Mouse (Mus musculus) frontal cortex, adult (tissue): ENCODE measurements at regions not wholly inside any gene's neighbourhood (a gene's known extent, or its start where the extent isn't known, plus 50 kb on each side); places are given as distances from the start of the nearest gene placed in this dataset.

Experiments used
- ATAC-seq: cut with Nextera tagmentation; 2 replicates; pipeline ENCODE4 v1.9.2; 2017; ENCODE audit warnings: mild to moderate bottlenecking, moderate library complexity, mixed read lengths; ENCODE audit not compliant: low TSS enrichment

DNA sequence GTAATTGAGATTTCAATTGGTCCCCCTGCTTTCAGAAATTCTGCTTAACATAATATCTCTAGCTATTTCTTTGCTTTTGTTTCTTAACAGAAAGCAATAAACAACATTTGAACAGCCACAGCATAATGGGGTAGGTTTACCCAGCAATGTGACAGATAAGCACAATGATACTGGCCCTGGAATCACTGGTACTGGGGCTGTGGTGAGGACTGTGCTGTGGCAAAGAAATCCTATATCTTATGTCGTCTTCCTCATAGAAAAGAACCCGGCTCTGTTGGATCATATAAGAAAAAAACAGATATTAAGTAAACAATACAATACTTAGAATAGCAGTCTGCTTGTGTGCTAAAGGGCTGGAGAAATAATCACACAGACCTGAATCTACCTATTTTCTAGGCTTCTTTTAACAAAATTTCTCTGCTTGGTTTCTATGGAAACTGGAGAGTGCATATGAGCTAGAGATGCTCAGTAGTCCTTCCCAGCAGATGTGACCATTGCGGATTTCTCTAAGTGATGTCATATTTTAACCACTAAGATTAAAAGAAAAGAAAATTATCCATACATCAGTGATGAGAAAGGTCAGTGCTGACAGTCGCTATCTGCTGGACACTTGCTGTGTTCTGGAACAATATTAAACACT, 119.8 kb upstream of the Gnao1 start:
- peak; percentile 81 for ATAC-seq

DNA sequence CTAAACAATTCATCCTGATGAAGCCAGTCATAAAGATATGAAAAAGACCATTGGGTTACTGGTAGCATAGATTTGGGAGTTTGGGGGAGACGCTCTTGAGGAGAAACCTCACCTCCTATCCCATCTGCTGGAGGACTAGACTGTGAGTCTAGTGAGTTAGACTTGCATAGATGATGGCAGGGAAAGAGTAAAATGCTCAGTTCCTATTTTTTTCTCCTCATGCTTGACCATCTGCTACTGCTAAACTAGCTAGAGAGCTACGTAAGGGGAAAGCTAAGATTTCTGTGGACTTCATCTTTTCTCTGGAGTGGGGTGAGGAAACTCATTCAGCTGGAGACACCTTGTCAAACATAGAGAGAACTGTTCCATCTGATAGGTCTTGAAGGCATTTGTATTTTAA, 118.4 kb upstream of the Gnao1 start:
- peak; percentile 66 for ATAC-seq

GRCm38 (mm10) chr8:93691826-93692225, 117.9 kb upstream of the Gnao1 start:
- no peak for ATAC-seq

DNA sequence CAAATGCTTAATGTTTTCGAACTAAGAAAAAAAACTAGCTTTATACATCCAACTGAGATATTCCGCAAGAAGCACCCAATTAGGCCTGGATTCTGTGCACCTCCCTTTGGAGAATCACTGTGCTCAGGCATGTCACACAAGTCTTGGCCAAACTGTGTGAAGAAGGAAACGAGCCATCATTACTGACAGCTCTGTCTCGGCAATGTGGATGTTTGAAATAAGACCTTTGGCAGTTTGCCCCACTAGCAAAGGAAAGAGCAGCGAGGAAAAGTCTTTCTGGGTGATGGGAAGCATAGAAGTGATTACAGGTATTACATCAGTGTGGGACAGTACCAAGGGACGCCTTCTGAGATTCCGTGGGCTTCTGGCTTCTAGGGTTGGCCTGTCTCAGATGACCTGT, 112.6 kb upstream of the Gnao1 start:
- no peak for ATAC-seq

DNA sequence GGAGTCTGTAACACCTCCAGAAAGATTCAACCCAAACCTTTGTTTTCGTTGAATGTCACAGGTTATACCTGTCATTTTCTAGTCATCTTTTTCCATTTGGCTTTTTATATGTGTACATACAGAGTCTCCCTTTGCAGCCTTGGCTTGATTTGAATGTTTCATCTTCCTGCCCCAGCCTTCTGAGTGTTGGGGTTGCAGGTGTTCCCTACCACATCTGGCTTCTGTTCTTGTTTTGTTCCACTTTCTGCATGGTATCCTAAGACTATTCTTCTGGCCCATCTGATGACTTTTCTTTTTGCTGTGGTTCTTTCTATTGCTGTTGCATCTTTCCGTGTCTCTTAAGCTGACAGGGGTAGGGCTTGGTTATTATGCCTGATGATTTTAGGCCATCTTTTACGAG, 111.3 kb upstream of the Gnao1 start:
- ATAC-seq, result no peak

DNA sequence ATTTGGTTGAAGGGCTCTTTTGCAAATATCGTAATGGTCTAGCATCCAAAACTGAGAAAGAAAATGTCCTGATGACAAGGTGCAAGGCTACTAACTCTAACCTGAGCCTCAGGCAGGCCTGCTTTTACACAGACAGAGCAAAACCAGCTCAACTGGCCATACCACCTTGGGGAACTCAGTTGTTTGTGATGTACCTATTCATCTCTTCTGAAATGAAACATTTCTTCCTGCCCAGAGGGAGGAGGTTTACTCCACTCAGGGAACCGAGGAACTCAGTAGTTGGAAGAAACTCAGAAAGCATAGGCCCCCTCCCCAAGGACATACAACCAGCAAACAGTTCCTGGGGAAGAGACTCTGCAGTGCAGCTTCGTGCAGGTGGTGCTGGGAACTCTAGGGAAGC, 108.4 kb upstream of the Gnao1 start:
- no peak for ATAC-seq

DNA sequence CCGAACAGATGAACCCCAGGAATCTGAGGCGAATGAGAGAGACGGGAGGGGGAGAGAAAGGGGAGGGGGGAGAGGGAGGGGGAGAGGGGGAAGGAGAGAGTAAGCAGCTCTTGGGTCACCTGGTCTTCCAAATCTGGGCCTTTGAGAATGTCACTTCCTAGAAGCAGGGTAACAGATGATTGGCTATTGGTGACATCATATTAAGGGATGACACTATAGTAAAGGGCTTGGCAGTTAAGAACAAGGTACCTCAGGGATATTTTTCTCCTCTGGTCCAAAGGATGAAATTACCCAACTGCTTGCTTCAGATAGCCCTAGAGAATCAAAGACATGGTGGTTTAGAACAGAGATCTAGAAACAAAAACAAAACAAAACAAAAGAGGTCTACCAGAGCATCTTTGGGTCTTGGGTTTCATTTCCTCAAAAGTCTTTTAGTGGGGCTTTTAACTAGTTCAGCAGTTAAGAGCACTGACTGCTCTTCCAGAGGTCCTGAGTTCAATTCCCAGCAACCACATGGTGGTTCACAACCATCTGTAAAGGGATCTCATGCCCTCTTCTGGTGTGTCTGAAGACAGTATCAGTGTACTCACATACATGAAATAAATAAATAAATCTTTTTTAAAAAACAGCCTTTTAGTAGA, 97.6 kb upstream of the Gnao1 start:
- no peak for ATAC-seq

- no peak for ATAC-seq
These were observed 96.5 kb upstream of the Gnao1 start for GRCm38 (mm10) chr8:93713221-93713620.

GRCm38 (mm10) chr8:93724896-93725489, 84.8 kb upstream of the Gnao1 start:
- ATAC-seq, result peak; percentile 53

DNA sequence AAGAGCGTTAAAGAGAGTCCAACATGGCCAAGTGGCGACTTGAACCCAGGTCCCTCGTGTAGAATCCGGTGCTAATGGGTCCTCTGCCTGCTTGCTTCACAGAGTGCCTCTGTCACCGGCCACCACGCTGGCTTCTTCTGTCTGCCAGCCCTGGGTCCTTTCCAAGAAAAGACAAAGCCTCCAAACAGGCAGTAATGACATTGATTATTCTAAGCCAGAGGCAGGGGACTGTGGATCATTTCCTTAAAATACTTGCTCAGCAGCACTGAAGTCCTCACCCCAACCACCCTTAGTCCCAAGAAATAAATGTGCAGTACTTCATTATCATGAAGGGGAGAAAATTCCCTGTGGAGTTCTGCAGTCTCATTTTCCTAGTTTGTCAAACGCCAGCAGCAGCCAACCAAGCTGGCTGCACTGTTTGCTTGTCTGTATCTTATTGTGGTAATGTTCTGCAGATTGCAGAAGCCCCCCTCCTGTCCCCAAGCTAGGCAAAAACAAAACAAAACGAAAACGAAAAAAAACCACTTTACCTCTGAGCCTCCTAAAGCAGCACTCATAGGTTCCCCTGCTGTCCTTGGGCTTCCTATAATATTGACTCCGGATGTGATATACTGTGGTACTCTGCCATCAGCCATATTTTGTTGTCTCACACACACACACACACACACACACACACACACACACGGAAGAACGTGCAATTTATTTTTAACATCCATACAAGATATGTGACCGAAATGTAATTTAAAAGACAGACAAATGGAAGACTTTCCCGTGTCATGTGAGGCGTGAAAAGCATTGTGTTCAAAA, 80.4 kb upstream of the Gnao1 start:
- ATAC-seq, result peak; percentile 64; the same call in 1 of the 2 replicates

- ATAC-seq, result 0 out of 2 replicates have a peak, but pooled peaks have one; percentile 22
These were observed 78.7 kb upstream of the Gnao1 start for GRCm38 (mm10) chr8:93730738-93731700.

- ATAC-seq, result no peak
These were observed 74.9 kb upstream of the Gnao1 start for GRCm38 (mm10) chr8:93734818-93735217.

- no peak for ATAC-seq
These were observed 69.5 kb upstream of the Gnao1 start for GRCm38 (mm10) chr8:93740281-93740680.

DNA sequence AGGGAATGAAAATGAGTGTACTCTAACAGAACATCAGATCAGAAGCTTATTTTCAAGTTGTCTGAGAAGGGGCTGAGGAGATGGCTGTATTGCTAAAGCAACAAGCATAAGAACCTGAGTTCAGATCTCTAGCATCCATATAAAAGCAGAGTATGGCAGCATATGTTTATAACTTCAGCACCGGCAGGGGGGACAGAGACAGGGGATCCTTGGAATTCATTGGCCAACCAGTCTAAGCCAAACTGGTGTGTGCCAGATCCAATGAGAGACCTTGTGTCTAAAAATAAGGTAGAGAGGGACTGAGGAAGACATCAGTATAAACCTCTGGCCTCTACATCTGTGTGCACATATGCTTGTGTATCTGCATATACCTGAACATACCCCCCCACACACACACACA, 61.0 kb upstream of the Gnao1 start:
- ATAC-seq, result no peak

GRCm38 (mm10) chr8:93750921-93751320, 58.8 kb upstream of the Gnao1 start:
- no peak for ATAC-seq

GRCm38 (mm10) chr8:93755981-93756380, 53.8 kb upstream of the Gnao1 start:
- no peak for ATAC-seq
